Mouse (Mus musculus): ENCODE data around the gene Smarca2. TPM values are rescaled to one million over a fixed set of nuclear protein-coding genes. Genes with fewer than 3 reads are reported as not detected.
"Not testable (repeated sequence)": the region's sequence is repeated elsewhere in the genome, so short reads cannot be mapped to it uniquely, and the experiment has no call there.

The Smarca2 gene
- polyA plus RNA-seq, 1 experiment from 2014 or later = 153 TPM

DNA sequence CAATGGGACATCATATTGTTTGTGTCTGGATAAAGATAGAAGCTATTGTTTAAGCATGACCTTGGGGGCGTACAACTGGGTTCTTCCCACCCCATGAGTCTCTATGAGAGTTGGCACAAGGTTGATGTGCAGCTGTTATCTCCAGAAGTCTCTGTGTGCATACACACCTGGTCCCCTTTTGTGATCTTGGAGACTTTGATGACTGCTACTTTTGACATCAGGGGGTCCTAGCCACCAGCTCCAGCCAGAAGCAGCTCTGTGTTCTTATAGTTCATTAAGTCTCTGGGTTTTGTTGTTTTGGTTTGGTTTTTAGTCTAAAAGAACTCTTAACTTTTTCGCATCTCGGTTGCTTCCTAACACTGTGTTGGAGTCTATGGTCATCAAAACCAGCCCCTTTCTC is 119.8 kb downstream of the Smarca2 start:
- POLR2A ChIA-PET = interaction anchor here (0.7 kb wide), 1 partner anchor 535 kb away, joined by 3 read pairs; no protein-coding TSS in a partner anchor
- CTCF ChIA-PET = interaction anchor here (1.1 kb wide), 1 partner anchor 690 kb away, joined by 4 read pairs; no protein-coding TSS in a partner anchor
- no peak for DNase-seq (ENCODE audit: low read depth, low spot score)
- H3K27me3 ChIP-seq = no peaks in the 10 kb centered on the region
- ATAC-seq = no peak
- no peak for TF ChIP-seq CTCF (IDR thresholded peaks at IDR 0.05)
- in situ Hi-C loops (cut with MboI; ENCODE audit: low pct_unique_long_range_greater_than_20kb) = no loop called here

DNA sequence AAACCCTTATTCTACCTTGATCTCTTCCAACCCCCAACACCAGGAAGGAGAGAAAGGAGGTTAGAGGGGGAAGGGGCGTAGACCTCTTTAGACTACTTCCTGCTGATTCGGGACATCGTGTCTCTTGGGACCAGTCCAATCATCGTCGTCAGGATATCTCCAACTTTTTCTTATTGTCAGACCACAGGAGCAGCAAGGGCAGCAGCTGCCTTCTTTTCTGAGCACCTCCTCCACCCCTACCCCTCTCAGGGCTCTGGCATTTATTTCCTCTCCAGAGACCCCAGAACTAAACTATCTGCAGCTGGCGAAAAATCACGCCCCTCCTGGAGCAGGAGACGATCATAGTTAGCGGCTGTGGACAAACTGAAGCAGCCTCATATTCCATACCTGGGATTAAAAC is 122.9 kb downstream of the Smarca2 start:
- H3K27me3 ChIP-seq = no peaks in the 10 kb centered on the region
- ChIA-PET CTCF (no interaction called here), POLR2A (no interaction called here)
- TF ChIP-seq CTCF (IDR thresholded peaks at IDR 0.05) = no peak
- ATAC-seq (no peak), DNase-seq (ENCODE audit: low read depth, low spot score) (no peak)
- in situ Hi-C loops (cut with MboI; ENCODE audit: low pct_unique_long_range_greater_than_20kb) = no loop called here

DNA sequence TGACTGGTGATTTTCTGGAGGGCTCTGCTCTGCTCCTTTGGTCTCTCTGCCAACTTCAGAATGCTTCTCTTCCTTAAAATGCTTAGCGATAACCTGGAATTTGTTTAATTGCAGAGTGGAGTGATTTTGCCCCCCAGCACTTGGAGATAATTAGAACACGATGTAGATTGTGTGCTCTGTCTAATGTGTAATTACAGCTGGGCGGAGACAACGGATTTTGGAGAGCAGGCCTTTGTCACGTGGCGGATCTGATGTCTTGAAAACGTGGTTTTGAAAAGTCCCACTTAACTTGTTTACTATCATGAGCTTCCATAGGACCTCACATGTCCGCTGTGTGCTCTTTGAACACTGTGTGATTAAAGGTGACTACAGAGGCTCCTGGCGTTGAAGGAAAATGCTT is 125.6 kb downstream of the Smarca2 start:
- DNase-seq (ENCODE audit: low read depth, low spot score) = no peak
- ChIA-PET POLR2A (interaction anchor here (0.5 kb wide), 1 partner anchor 630 kb away, joined by 4 read pairs; no protein-coding TSS in a partner anchor), CTCF (interaction anchor here (0.8 kb wide), 1 partner anchor 104 kb away, joined by 4 read pairs; no protein-coding TSS in a partner anchor)
- in situ Hi-C loops (cut with MboI; ENCODE audit: low pct_unique_long_range_greater_than_20kb) = no loop called here
- H3K27me3 ChIP-seq = no peaks in the 10 kb centered on the region
- no peak for TF ChIP-seq CTCF (IDR thresholded peaks at IDR 0.05)
- no peak for ATAC-seq

DNA sequence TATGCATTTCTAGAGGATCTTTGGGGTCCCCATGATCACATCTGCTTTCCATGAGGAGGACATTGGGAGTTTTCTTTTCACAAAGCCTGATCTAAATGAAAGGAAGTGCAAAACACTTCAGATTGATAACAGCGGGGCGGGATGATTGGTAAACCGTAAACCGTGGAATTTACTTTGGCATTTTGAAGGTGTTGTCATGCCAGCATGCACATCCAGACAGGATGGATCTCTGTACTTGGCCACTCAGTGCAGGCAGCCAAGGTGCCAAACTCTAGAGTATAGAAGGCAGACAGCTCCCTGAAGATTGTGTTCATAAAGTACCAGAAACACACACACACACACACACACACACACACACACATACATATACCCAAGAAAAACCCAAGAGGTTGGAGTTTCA is 126.3 kb downstream of the Smarca2 start:
- DNase-seq (ENCODE audit: low read depth, low spot score) (no peak), ATAC-seq (no peak)
- in situ Hi-C loops (cut with MboI; ENCODE audit: low pct_unique_long_range_greater_than_20kb) = no loop called here
- ChIA-PET POLR2A (no interaction called here), CTCF (interaction anchor here (1.1 to 1.5 kb wide), 4 partner anchors 13 to 695 kb away, joined by 3 to 9 read pairs (median 4); no protein-coding TSS in a partner anchor)
- TF ChIP-seq CTCF (IDR thresholded peaks at IDR 0.05) = no peak
- H3K27me3 ChIP-seq = no peaks in the 10 kb centered on the region

DNA sequence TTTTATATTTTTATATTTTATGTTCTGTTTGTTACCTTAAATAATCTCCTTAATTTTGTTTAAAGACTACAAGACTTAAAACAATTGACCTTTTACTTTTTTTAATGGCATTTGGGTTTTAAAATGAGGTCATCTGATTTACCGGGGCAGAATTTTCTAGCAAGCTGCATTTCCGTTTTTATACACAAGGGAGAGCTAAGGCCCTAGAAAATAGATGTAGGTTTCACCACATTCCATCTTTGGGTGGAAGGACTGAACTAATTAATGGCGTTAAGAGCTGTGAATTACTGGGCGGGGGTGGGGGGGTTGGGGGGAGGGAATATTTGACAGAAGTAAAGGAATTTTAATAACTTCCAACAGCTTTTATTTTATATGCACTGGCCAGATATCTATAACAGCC is 127.0 kb downstream of the Smarca2 start:
- in situ Hi-C loops (cut with MboI; ENCODE audit: low pct_unique_long_range_greater_than_20kb) = no loop called here
- TF ChIP-seq CTCF (IDR thresholded peaks at IDR 0.05) = no peak
- ChIA-PET POLR2A (interaction anchor here (0.7 to 0.8 kb wide), 2 partner anchors 117 to 551 kb away, joined by 5 read pairs; no protein-coding TSS in a partner anchor), CTCF (interaction anchor here (0.6 to 1.5 kb wide), 5 partner anchors 13 to 694 kb away, joined by 3 to 9 read pairs (median 4); no protein-coding TSS in a partner anchor)
- no peaks in the 10 kb centered on the region for H3K27me3 ChIP-seq
- ATAC-seq (no peak), DNase-seq (ENCODE audit: low read depth, low spot score) (no peak)

DNA sequence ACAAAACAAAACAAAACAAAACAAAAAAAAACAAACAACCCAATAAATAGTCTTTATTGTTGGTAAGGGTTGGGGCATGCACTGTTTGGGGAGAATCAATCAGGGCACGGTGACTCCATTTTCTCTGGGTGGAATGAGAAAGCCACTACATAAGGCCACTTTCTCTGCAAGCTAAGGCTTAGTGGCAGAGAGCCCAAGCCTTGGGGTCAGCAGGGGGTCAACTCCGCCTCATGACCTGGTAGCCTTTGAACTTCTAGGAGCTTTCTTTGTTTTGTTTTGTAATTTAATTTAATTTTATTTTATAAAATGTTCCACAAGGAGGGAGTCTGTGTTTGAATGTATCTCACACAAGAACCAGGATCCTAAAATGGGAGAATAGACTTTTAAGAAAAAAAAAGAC is 128.2 kb downstream of the Smarca2 start:
- TF ChIP-seq CTCF (IDR thresholded peaks at IDR 0.05) = no peak
- ATAC-seq (no peak), DNase-seq (ENCODE audit: low read depth, low spot score) (no peak)
- no peaks in the 10 kb centered on the region for H3K27me3 ChIP-seq
- CTCF ChIA-PET = interaction anchor here (1.0 kb wide), 1 partner anchor 15 kb away, joined by 3 read pairs; no protein-coding TSS in a partner anchor
- POLR2A ChIA-PET = no interaction called here
- in situ Hi-C loops (cut with MboI; ENCODE audit: low pct_unique_long_range_greater_than_20kb) = no loop called here

DNA sequence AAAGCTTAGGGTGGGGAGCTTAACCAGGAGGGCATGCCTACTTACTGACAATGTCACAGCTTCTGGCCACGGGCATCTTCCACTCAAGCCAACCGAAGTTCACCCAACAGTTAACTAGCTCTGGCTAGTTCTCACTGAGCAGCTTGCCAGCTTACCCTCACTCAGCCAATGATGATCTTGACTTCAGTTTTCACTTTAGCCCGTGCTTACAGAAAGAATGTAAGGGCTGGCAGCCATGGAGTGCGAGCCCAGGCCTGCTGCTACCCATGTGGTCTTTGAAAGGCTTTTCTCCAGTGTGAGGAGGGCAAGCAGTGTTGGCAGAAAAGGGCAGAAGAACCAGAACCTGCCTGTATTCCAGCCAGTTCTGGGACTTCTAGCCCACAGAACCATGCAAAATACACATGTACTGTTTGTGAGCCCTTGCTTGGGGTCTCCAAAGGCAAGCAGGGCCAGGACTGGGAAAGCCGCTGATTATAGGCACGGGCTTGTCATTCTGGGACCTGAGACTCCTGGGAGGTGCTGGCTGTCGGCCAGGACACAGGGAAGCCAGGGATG is 128.8 kb downstream of the Smarca2 start:
- in situ Hi-C loops (cut with MboI; ENCODE audit: low pct_unique_long_range_greater_than_20kb) = no loop called here
- no peak for TF ChIP-seq CTCF (IDR thresholded peaks at IDR 0.05)
- no peak for DNase-seq (ENCODE audit: low read depth, low spot score)
- CTCF ChIA-PET = interaction anchor here (1.0 kb wide), 1 partner anchor 14 kb away, joined by 3 read pairs; no protein-coding TSS in a partner anchor
- no peaks in the 10 kb centered on the region for H3K27me3 ChIP-seq
- no peak for ATAC-seq
- POLR2A ChIA-PET = no interaction called here

DNA sequence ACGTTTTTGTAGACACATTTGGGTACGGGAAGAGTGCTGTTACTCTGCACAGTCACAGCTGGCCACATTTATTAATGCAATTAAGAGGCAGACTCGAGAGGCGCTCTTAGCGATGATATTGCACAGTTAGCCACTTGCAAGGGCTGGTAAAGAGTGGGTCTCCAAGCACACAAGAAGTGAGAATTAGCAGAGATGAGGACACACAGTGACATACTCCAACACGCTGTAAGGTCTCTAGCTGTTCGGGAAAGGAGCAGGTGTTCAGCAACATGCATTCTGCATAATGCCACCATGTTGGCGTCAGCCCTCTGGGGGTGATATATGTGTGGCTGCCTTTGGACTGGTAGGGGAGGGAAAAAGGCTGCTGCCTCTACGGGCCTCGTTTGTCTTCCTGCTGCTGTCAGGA is 129.9 kb downstream of the Smarca2 start:
- H3K27me3 ChIP-seq = no peaks in the 10 kb centered on the region
- DNase-seq (ENCODE audit: low read depth, low spot score) (no peak), ATAC-seq (no peak)
- POLR2A ChIA-PET = no interaction called here
- TF ChIP-seq CTCF (IDR thresholded peaks at IDR 0.05) = no peak
- in situ Hi-C loops (cut with MboI; ENCODE audit: low pct_unique_long_range_greater_than_20kb) = loop anchor here (5.0 kb wide), 1 partner anchor 693 kb away; the partner anchor contains the start of gene Pum3
- CTCF ChIA-PET = no interaction called here

DNA sequence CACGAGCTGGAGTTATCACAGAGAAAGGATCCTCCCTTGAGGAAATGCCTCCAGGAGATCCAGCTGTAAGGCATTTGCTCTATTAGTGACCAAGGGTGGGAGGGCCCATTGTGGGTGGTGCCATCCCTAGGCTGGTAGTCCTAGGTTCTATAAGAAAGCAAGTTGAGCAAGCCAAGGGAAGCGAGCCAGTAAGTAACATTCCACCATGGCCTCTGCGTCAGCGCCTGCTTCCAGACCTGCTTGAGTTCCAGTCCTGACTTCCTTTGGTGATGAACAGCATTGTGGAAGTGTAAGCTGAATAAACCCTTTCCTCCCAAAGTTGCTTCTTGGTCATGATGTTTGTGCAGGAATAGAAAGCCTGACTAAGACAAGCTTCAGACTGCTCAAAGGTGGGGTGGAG is 140.2 kb downstream of the Smarca2 start:
- H3K27me3 ChIP-seq; CTCF ChIA-PET; DNase-seq (ENCODE audit: low read depth, low spot score); ATAC-seq: not testable (repeated sequence)
- in situ Hi-C loops (cut with MboI; ENCODE audit: low pct_unique_long_range_greater_than_20kb) = loop anchor here (10.0 kb wide), 1 partner anchor 470 kb away; the partner anchor contains the start of gene Vldlr
- POLR2A ChIA-PET = interaction anchor here (0.5 kb wide), 1 partner anchor 131 kb away, joined by 3 read pairs; no protein-coding TSS in a partner anchor

DNA sequence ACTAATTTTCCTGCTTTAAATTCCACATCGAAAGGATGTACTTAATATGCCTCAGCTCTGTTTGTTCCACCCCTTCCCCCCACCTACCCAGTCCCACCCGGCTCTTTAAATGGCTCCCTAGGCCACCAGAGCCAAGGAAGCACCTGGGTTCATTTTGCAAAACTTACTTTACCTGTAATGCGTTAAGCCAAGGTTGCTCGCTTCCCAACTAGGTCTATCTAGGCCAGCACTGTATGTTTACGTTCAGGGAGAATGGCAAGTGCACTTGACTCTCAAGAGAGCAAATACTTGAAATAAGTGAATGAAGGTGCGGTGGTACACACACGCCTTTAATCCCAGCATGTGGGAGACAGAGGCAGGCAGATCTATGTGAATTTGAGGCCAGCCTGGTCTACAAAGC is 140.7 kb downstream of the Smarca2 start:
- CTCF ChIA-PET = no interaction called here
- H3K27me3 ChIP-seq = no peaks in the 10 kb centered on the region
- ATAC-seq (no peak), DNase-seq (ENCODE audit: low read depth, low spot score) (no peak)
- in situ Hi-C loops (cut with MboI; ENCODE audit: low pct_unique_long_range_greater_than_20kb) = loop anchor here (10.0 kb wide), 1 partner anchor 469 kb away; the partner anchor contains the start of gene Vldlr
- POLR2A ChIA-PET = no interaction called here
- TF ChIP-seq CTCF (IDR thresholded peaks at IDR 0.05) = no peak

DNA sequence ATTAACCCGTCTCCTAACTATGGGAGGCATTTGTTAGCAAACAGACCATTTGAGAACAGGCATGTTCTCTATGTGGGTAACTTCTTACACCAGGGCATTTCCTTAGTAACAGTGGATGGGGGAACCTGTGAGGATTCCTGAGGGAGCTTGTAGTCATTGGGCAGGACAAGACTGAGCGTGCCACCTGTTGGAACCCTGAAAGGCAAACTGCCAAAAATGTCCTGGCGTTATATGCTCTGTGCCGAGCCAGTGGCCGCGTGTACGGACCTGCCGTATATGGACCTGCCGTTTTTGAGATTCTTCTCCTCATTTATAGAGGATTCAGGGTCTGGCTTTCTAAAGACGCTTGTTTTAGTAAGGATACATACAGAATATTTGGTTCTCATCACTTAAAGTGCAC is 141.4 kb downstream of the Smarca2 start:
- no peak for ATAC-seq
- in situ Hi-C loops (cut with MboI; ENCODE audit: low pct_unique_long_range_greater_than_20kb) = loop anchor here (10.0 kb wide), 1 partner anchor 469 kb away; the partner anchor contains the start of gene Vldlr
- POLR2A ChIA-PET = interaction anchor here (0.5 kb wide), 1 partner anchor 18 kb away, joined by 3 read pairs; no protein-coding TSS in a partner anchor
- CTCF ChIA-PET = no interaction called here
- no peak for TF ChIP-seq CTCF (IDR thresholded peaks at IDR 0.05)
- H3K27me3 ChIP-seq = no peaks in the 10 kb centered on the region
- no peak for DNase-seq (ENCODE audit: low read depth, low spot score)
